Mouse (Mus musculus) heart, postnatal 0 days (tissue): ENCODE results near the gene Muc1.

Source experiments
- CTCF ChIP-seq: IDR thresholded peaks from 2 replicates; pipeline ENCODE4 v1.5.1; 2016; ENCODE audit warnings: antibody characterized with exemption, control low read depth, low read depth
- EP300 ChIP-seq: IDR thresholded peaks from 2 replicates; pipeline ENCODE4 v1.6.1; 2016; ENCODE audit warnings: antibody characterized with exemption, low read depth

GRCm38 (mm10) chr3:89225918-89226317, 2.9 kb upstream of the Muc1 start:
- no peak for TF ChIP-seq CTCF
- TF ChIP-seq EP300: no peak
